Mouse (Mus musculus) small intestine, adult 2 months (tissue): ENCODE data around the gene Pmf1. TPM values are rescaled to one million over a fixed set of nuclear protein-coding genes. Genes with fewer than 3 reads are reported as not detected.

ENCODE experiments used
- H3K27ac ChIP-seq: fragments of 200-500 bp; 2 replicates; pipeline ENCODE4 v1.5.1; 2012; ENCODE audit warnings: low read depth, low read length, control low read depth, inconsistent platforms; ENCODE audit not compliant: insufficient read depth
- H3K27me3 ChIP-seq: fragments of 200-500 bp; 2 replicates; pipeline ENCODE4 v1.6.1; 2012; ENCODE audit warnings: mild to moderate bottlenecking, moderate library complexity, low read length, inconsistent platforms; ENCODE audit not compliant: control insufficient read depth, insufficient read depth
- H3K36me3 ChIP-seq: fragments of 200-500 bp; 2 replicates; pipeline ENCODE4 v1.6.1; 2012; ENCODE audit warnings: mild to moderate bottlenecking, low read length, control low read depth, inconsistent platforms; ENCODE audit not compliant: control insufficient read depth, insufficient read depth
- H3K4me1 ChIP-seq: fragments of 200-500 bp; 2 replicates; pipeline ENCODE4 v1.6.1; 2012; ENCODE audit warnings: low read length, inconsistent platforms, mixed read lengths; ENCODE audit not compliant: control insufficient read depth, insufficient read depth, insufficient read length
- H3K4me3 ChIP-seq: fragments of 200-500 bp; 2 replicates; pipeline ENCODE4 v1.5.1; 2012; ENCODE audit warnings: low read depth, mild to moderate bottlenecking, control low read depth, inconsistent platforms, low read length, moderate library complexity
- CTCF ChIP-seq: fragments of 200-500 bp; IDR thresholded peaks from 2 replicates; pipeline ENCODE4 v1.5.1; 2012; ENCODE audit warnings: low read depth, mild to moderate bottlenecking, control low read depth, inconsistent platforms, low read length, moderate library complexity, mixed read lengths; ENCODE audit not compliant: insufficient replicate concordance, insufficient read length; ENCODE audit errors: extremely low read depth
- POLR2A ChIP-seq: fragments of 200-500 bp; IDR thresholded peaks from 2 replicates; pipeline ENCODE4 v1.6.1; 2012; ENCODE audit warnings: low read depth, mild to moderate bottlenecking, control low read depth, inconsistent platforms, low read length, moderate library complexity
- WGBS: fragments of 180-500 bp; shearing (Covaris S2); methylation state at CpG from one replicate; pipeline ENCODE4 v1.1.7; 2018; 5-methylcytosine and 5-hydroxymethylcytosine counted together
- polyA plus RNA-seq: library from polyadenylated mRNA; depleted of rRNA; stranded (reverse); fragments of >200 nt; gene quantifications from 2 replicates; pipeline ENCODE4 v1.2.3, GENCODE M21; 2012

Pmf1 gene
- polyA plus RNA-seq, 1 experiment: 108 TPM

DNA sequence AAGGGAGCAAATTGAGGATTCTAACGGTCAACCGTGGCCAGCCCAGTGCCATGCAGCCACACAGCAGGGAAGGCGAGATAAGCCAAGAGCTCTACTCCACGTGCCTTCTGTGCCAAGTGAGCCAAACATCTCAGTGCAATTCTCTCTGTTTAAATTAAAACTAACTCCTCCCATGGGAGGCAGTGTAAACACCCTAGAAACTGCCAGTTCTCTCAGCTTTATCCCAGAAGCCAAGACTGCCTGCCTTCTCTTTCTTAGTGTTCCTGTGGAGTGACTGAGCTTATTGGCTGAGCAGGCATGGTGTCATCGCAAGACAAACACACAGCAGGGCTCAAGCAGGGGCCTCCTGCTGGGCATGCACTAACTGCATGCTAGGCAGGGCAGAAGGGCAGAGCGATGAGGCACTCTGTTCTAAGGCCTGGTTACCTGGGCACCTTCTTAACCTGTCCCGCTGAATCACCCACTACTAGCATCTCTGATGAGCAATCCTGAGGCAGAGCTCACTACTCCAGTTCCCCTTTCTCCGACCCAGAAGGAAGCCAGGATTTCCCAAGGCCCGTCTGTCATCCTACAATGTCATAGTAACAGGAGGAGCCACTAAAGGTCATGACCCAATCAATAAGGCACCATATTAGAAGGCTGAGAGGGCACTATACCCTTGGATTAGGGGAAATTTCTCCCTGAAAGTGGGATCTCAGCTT, 12.0 kb upstream of the Pmf1 start:
- 22% methylated on average over 9 of the region's 9 CpGs for WGBS
- H3K27me3 ChIP-seq: no peaks in the 10 kb centered on the region
- peak overlapping the region; percentile 78 for H3K27ac ChIP-seq
- peaks cover 25% of the 10 kb centered on the region; the same call in 1 of the 2 replicates for H3K4me1 ChIP-seq
- no peak for TF ChIP-seq CTCF
- no peak for TF ChIP-seq POLR2A
- H3K36me3 ChIP-seq: peaks cover 35% of the 10 kb centered on the region
- H3K4me3 ChIP-seq: no peak overlapping the region

GRCm38 (mm10) chr3:88420771-88421170, 10.6 kb upstream of the Pmf1 start:
- WGBS: 95% methylated on average over 19 of the region's 19 CpGs
- no peaks in the 10 kb centered on the region for H3K27me3 ChIP-seq
- no peak overlapping the region for H3K4me3 ChIP-seq
- TF ChIP-seq CTCF: no peak
- TF ChIP-seq POLR2A: no peak
- no peak overlapping the region for H3K27ac ChIP-seq
- H3K36me3 ChIP-seq: peaks cover 37% of the 10 kb centered on the region
- H3K4me1 ChIP-seq: peaks cover 34% of the 10 kb centered on the region

DNA sequence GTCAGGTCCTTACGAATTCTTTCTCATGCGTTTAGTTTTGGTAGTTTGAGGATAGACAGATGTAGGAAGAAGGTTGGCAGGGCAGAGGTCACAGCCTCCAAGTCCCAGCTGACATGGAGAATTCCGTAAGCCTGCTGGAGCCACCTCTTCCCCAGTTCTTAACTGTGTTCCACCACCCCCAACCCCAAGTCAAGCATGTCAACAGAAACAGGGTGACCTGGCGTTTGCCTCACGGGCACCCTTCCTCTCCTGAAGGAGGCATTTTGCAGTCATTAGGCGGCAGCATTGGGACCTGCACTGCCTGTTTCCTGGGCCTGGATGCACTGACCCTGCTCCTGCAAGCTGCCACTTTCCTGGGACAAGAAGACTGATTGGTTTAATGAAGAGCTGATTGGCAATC, 7.9 kb upstream of the Pmf1 start:
- peaks cover 44% of the 10 kb centered on the region for H3K36me3 ChIP-seq
- H3K4me1 ChIP-seq: peaks cover 37% of the 10 kb centered on the region
- H3K27me3 ChIP-seq: no peaks in the 10 kb centered on the region
- no peak for TF ChIP-seq CTCF
- TF ChIP-seq POLR2A: no peak
- 86% methylated on average over 6 of the region's 6 CpGs for WGBS
- no peak overlapping the region for H3K27ac ChIP-seq
- no peak overlapping the region for H3K4me3 ChIP-seq

DNA sequence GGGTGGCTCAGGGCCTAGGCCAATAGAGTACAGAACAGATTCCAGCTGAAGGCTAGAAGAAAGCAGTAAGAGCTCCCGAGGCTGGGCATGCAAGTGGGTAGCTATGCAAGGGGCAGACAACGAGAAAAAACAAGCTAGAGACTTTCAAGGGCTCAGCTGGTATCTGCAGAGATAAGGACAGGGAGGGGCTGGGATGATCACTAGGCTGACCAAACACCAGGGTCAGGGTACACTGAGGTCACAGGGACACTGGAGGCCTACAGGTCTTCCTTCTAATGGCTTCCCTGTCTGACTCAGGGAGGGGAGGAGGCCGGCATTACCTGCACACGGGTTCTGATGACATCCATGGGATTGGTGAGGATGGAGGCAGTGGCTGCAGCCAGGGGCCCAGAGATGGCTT, 5.5 kb upstream of the Pmf1 start:
- Histone ChIP-seq H3K36me3 (peaks cover 50% of the 10 kb centered on the region), H3K27ac (peak overlapping the region; percentile 85), H3K27me3 (no peaks in the 10 kb centered on the region), H3K4me3 (peak overlapping the region; percentile 2; the same call in 1 of the 2 replicates), H3K4me1 (peaks cover 35% of the 10 kb centered on the region)
- TF ChIP-seq POLR2A (no peak), CTCF (no peak)
- 32% methylated on average over 4 of the region's 4 CpGs for WGBS

DNA sequence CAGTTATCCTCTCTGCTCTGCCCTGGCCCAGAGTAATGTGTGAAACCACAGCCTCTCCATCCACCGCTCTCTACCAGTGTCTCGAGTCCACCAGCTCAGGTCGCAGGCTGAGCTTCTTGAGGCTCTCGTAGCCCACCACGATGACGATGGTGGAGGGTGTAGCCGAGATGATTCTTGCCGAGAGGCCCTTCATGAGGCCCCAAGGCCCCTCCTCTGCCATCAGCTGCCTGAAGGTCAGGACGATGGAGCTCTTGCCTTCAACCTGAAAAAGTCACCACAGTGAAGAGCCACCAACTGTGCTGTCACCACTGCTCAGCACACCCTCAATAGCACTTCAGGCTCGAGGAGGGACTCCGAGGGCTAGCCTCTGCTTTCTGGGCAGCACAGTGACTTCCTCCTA, 2.5 kb upstream of the Pmf1 start:
- WGBS: 87% methylated on average over 11 of the region's 11 CpGs
- Histone ChIP-seq H3K4me1 (peaks cover 36% of the 10 kb centered on the region), H3K27ac (no peak overlapping the region), H3K27me3 (no peaks in the 10 kb centered on the region), H3K4me3 (no peak overlapping the region), H3K36me3 (peaks cover 23% of the 10 kb centered on the region)
- TF ChIP-seq POLR2A (no peak), CTCF (no peak)

- Histone ChIP-seq H3K4me3 (no peak overlapping the region), H3K27me3 (no peaks in the 10 kb centered on the region), H3K27ac (peak overlapping the region; percentile 94), H3K4me1 (peaks cover 39% of the 10 kb centered on the region), H3K36me3 (peaks cover 18% of the 10 kb centered on the region)
- WGBS: 27% methylated on average over 4 of the region's 4 CpGs
- TF ChIP-seq POLR2A: no peak; the same call in 1 of the 2 replicates
- no peak for TF ChIP-seq CTCF
These were observed 1.6 kb upstream of the Pmf1 start for GRCm38 (mm10) chr3:88411681-88412080.

GRCm38 (mm10) chr3:88410645-88411031, 507 bp upstream of the Pmf1 start:
- no peaks in the 10 kb centered on the region for H3K27me3 ChIP-seq
- H3K4me3 ChIP-seq: peak overlapping the region; percentile 35; the same call in 1 of the 2 replicates
- peaks cover 35% of the 10 kb centered on the region for H3K4me1 ChIP-seq
- WGBS: 12% methylated on average over 7 of the region's 7 CpGs
- TF ChIP-seq POLR2A (no peak), CTCF (no peak)
- H3K27ac ChIP-seq: peak overlapping the region; percentile 94
- H3K36me3 ChIP-seq: peaks cover 18% of the 10 kb centered on the region
